Mouse (Mus musculus) heart, postnatal 10 days (tissue): ENCODE results near the gene Slc6a9. TPM values are rescaled to one million over a fixed set of nuclear protein-coding genes. Genes with fewer than 3 reads are reported as not detected.

Experiments used
- total RNA-seq, 2 experiments: library from RNA; stranded (reverse); gene quantifications; 2 replicates each; pipeline ENCODE4 v1.2.3; 2021

Slc6a9 gene
- total RNA-seq, 2 experiments from 2014 or later: 5.0 to 5.5 TPM

Other genes starting within 250 kb of the Slc6a9 start
- gene Dmap1, start 152.2 kb upstream of the Slc6a9 start, total RNA-seq: 10 to 100 TPM; 21.6 to 22.9 TPM
- not detected for gene Gm12845, start 110.1 kb upstream of the Slc6a9 start, total RNA-seq
- not detected for gene Klf17, start 68.9 kb upstream of the Slc6a9 start, total RNA-seq
- under 1 TPM; 0.36 to 0.55 TPM for gene Ccdc24, start 38.1 kb downstream of the Slc6a9 start, total RNA-seq
- gene B4galt2, start 49.0 kb downstream of the Slc6a9 start, total RNA-seq: 10 to 100 TPM; 13.7 to 15.6 TPM
- 100 to 1,000 TPM; 133 to 134 TPM for gene Atp6v0b, start 52.8 kb downstream of the Slc6a9 start, total RNA-seq
- gene Dph2, start 57.5 kb downstream of the Slc6a9 start, total RNA-seq: 1 to 10 TPM; 2.8 to 4.8 TPM
- 10 to 100 TPM; 50.9 to 61.5 TPM for gene Ipo13, start 80.5 kb downstream of the Slc6a9 start, total RNA-seq
- under 1 TPM; 0.22 to 0.43 TPM for gene Artn, start 95.3 kb downstream of the Slc6a9 start, total RNA-seq